Mouse (Mus musculus): ENCODE measurements around the gene Nexmif. TPM values are rescaled to one million over a fixed set of nuclear protein-coding genes. Genes with fewer than 3 reads are reported as not detected.

Nexmif gene
- polyA plus RNA-seq (2014; fragmentation: Illumina TruSeq; extraction: RNeasy Lipid Tissue Mini Kit (QIAGEN cat#74804); ENCODE audit: low read depth, low replicate concordance) = 3.9 TPM

DNA sequence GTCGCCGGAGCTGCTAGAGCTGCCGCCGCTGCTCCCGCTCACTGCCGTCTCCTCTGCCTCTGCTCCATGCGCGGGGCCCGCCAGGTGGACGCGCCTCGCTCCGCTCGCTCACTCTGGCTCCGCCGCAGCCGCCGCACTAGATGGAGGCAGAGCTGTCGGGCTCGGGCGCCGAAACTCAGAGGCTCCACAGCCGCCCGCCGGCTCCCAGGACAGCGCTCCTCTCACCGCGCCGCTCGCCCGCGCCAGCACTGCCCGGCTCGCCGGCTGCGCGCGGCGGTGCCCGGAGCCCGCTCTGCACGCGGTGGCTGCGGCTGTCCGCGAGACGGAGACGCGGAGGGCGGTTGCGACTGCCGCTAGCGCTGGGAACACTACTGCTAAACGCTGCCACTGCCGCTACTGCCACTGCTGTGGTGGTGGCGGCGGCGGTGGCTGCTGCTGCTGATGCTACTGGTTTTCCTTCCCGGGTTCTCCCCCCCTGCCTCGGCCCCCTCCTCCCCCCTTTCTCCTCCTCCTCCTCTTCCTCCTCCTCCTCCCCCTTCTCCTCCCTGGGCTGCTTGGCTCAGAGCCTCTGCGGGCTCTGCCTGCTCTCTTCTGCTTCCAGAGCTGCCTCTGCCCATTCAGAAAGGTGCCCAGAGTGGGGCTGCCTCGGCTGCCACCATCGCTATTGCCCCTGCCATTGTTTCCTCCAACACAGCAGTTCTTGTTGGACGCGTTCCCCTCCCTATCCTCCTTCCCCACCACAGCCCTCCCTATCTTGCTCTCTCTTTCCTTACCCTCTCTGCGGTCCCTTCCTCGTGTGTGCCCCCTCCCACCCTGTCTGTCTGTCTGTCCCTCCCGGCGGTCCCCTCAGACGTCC lies at the start of gene Nexmif:
Gene Nexmif, minus strand, starts transcription at position 450 of the 856 bp plus-strand sequence.

Other genes with a start within 250 kb of the Nexmif start
- 35.3 TPM for gene Rlim, start 219.9 kb downstream of the Nexmif start, polyA plus RNA-seq (2014; fragmentation: Illumina TruSeq; extraction: RNeasy Lipid Tissue Mini Kit (QIAGEN cat#74804); ENCODE audit: low read depth, low replicate concordance)
- gene Abcb7, start 212.7 kb upstream of the Nexmif start, polyA plus RNA-seq (2014; fragmentation: Illumina TruSeq; extraction: RNeasy Lipid Tissue Mini Kit (QIAGEN cat#74804); ENCODE audit: low read depth, low replicate concordance) = 6.1 TPM